Mouse (Mus musculus) lung, embryonic 14.5 days (tissue): ENCODE measurements around the gene Ing1. TPM values are rescaled to one million over a fixed set of nuclear protein-coding genes. Genes with fewer than 3 reads are reported as not detected.

Experiments used
- ATAC-seq: fragments of 200-750 bp; cut with Nextera tagmentation; 2 replicates; pipeline ENCODE4 v1.8.0; 2017; ENCODE audit warnings: mild to moderate bottlenecking, moderate TSS enrichment, moderate library complexity; ENCODE audit not compliant: insufficient read depth
- DNase-seq: peaks from one replicate; pipeline ENCODE4 v3.0.0-alpha.2; 2015
- H3K27ac ChIP-seq: fragments of 300-500 bp; sonication (generic); 2 replicates; pipeline ENCODE4 v1.5.1; 2014; ENCODE audit warnings: low read depth, mild to moderate bottlenecking, moderate library complexity
- H3K27me3 ChIP-seq: fragments of 300-500 bp; sonication (generic); 2 replicates; pipeline ENCODE4 v1.6.1; 2014; ENCODE audit warnings: low read length, control low read depth; ENCODE audit not compliant: insufficient read depth
- H3K36me3 ChIP-seq: fragments of 300-500 bp; sonication (generic); 2 replicates; pipeline ENCODE4 v1.6.1; 2014; ENCODE audit warnings: control low read depth; ENCODE audit not compliant: insufficient read depth
- H3K4me1 ChIP-seq: fragments of 300-500 bp; sonication (generic); 2 replicates; pipeline ENCODE4 v1.6.1; 2014; ENCODE audit warnings: antibody characterized with exemption, control low read depth; ENCODE audit not compliant: insufficient read depth
- H3K4me2 ChIP-seq: fragments of 300-500 bp; sonication (generic); 2 replicates; pipeline ENCODE4 v1.6.1; 2014; ENCODE audit warnings: mild to moderate bottlenecking
- H3K4me3 ChIP-seq: fragments of 300-500 bp; sonication (generic); 2 replicates; pipeline ENCODE4 v1.5.1; 2014; ENCODE audit warnings: low read depth, low read length
- H3K9ac ChIP-seq: fragments of 300-500 bp; sonication (generic); 2 replicates; pipeline ENCODE4 v1.6.1; 2014
- H3K9me3 ChIP-seq: fragments of 300-500 bp; sonication (generic); 2 replicates; pipeline ENCODE4 v1.6.1; 2016; ENCODE audit warnings: low read depth, low read length, control low read depth
- CTCF ChIP-seq: IDR thresholded peaks from 2 replicates; pipeline ENCODE4 v1.5.1; 2016; ENCODE audit warnings: antibody characterized with exemption, low read depth
- WGBS: fragments of 180-500 bp; shearing (Covaris S2); extraction: QIAGEN DNeasy Blood & Tissue Kit; methylation state at CpG from one replicate; pipeline ENCODE4 v1.1.7; 2014; 5-methylcytosine and 5-hydroxymethylcytosine counted together
- polyA plus RNA-seq: library from polyadenylated mRNA; unstranded; fragments of >200 nt; fragmentation: Nextera tagmentation; extraction: Ambion mirVana; gene quantifications from 2 replicates; pipeline ENCODE4 v1.2.1, GENCODE M21; 2014

Gene Ing1
- polyA plus RNA-seq, 1 experiment from 2014 or later = 39.5 TPM

DNA sequence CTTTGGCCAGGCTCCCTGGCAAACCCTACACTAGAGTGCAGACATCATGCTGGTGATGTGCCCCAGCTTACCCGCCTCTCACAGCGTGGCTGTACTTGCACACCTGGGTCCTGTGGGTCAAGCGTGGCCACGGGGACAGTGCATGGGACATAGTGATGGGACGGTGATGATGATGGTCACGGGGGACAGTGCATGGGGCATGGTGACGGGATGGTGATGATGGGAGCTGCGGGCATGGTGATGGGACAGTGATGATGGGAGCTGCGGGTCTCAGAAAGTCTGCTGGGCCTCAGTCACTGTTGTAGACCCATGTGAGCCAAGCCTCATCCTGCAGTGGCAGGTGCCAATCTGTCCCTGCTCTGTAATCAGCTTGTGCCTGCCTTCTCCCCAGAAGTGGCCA is 39.1 kb upstream of the Ing1 start:
- Histone ChIP-seq H3K9ac (no peak overlapping the region), H3K9me3 (no peaks in the 10 kb centered on the region), H3K27ac (no peak overlapping the region), H3K4me1 (no peaks in the 10 kb centered on the region), H3K4me2 (no peak overlapping the region), H3K4me3 (no peak overlapping the region), H3K36me3 (peaks cover 66% of the 10 kb centered on the region), H3K27me3 (no peaks in the 10 kb centered on the region)
- DNase-seq (no peak), ATAC-seq (no peak)
- WGBS = 92% methylated on average over 9 of the region's 9 CpGs
- TF ChIP-seq CTCF = no peak

DNA sequence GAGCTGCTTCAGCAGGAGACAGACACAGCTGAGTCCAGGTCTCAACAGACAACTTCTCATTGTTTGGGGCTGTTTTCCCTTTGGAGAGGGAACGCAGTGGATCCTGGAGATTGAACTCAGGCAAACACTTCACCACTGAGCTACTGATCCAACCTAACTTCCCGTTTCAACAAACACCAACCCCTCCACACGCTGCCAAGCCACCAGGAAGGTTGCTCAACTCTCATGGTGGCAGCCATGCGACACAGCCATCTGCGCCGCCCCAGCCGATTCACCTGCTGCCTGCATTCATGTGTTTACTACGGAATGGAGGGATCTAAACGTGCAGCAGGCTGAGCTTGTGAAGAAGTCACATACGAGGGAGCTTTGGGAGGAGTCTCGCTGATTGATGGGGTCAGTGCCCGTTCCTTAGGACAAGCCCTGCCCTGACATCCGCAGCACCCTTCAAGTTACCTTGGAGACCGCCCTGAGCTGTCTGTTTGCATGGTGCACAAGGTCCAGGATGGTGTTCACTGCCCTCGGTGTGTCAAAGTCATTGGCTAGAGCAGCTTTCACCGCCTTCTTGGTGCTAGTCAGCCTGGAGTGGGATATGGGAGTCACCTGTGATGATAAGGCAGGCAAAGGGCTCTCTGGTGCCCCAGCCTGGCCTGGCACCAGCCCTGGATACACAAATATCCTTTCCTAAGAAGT is 37.9 kb upstream of the Ing1 start:
- no peaks in the 10 kb centered on the region for H3K27me3 ChIP-seq
- 72% methylated on average over 16 of the region's 16 CpGs for WGBS
- H3K4me1 ChIP-seq = no peaks in the 10 kb centered on the region
- ATAC-seq (0 out of 2 replicates have a peak, but pooled peaks have one; percentile 15), DNase-seq (no peak)
- TF ChIP-seq CTCF = no peak
- no peak overlapping the region for H3K9ac ChIP-seq
- H3K4me2 ChIP-seq = no peak overlapping the region
- H3K36me3 ChIP-seq = peaks cover 57% of the 10 kb centered on the region
- no peak overlapping the region for H3K27ac ChIP-seq
- no peak overlapping the region for H3K4me3 ChIP-seq
- H3K9me3 ChIP-seq = no peaks in the 10 kb centered on the region

DNA sequence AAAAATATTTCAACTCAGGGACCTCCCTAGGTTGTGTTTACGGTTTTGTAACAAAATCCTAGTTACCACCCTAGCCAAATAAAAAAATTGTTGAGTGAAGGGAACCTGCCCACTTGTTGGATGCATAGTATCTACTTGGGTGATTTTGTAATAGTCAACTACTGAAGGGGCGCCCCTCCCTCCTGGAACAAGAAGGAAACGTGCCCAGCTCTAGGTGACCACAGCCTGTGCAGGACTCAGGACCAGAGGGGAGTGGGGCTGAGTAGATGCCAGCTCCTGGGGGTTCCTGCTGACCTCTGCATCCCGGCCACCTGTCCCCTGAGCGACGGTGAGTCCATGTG is 37.3 kb upstream of the Ing1 start:
- no peaks in the 10 kb centered on the region for H3K4me1 ChIP-seq
- no peak overlapping the region for H3K4me2 ChIP-seq
- no peak for DNase-seq
- no peak overlapping the region for H3K27ac ChIP-seq
- H3K9ac ChIP-seq = no peak overlapping the region
- no peaks in the 10 kb centered on the region for H3K9me3 ChIP-seq
- 80% methylated on average over 6 of the region's 6 CpGs for WGBS
- no peaks in the 10 kb centered on the region for H3K27me3 ChIP-seq
- H3K4me3 ChIP-seq = no peak overlapping the region
- TF ChIP-seq CTCF = no peak
- ATAC-seq = no peak
- H3K36me3 ChIP-seq = peaks cover 53% of the 10 kb centered on the region

DNA sequence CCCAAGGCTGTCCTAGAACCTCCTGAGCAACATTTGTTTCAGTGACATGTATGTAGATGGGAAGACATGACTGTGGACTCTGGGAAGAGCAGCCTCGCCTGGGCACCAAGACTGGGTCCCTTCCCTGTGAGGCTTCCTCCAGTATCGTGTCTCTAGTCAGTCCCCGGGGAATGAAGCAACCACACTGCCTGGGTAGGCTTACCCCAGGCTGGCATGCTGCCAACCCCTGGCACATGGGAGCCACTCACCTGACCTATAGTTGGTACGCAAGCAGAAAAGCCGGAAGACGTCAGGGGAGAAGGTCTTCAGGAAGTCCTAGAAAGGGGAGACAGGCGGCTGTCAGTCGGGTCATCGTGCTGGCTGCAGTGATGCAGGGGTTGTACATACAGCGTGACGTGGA is 36.7 kb upstream of the Ing1 start:
- 85% methylated on average over 11 of the region's 11 CpGs for WGBS
- no peak for ATAC-seq
- no peak for TF ChIP-seq CTCF

DNA sequence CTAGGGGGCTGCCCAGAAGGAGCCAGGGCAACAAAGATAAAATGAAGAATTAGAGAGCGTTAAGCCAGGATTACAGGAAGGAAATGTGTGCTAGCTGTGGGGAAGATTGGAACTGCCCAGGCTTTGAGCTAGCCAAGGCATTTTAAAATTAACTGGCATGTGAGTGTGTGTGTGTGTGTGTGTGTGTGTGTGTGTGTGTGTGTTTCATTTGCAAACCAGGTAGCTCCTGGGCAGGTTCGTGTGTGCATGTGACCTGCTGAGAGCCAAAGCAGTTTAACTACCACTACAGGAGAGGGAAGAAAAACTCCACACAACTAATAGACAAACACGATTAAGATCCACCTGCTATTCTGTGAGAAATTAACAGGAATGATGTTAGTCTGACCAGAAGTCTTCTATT is 32.0 kb upstream of the Ing1 start:
- DNase-seq = no peak
- no peak overlapping the region for H3K9ac ChIP-seq
- H3K27me3 ChIP-seq = no peaks in the 10 kb centered on the region
- WGBS = 77% methylated on average over 3 of the region's 3 CpGs
- H3K36me3 ChIP-seq = peaks cover 40% of the 10 kb centered on the region
- H3K4me3 ChIP-seq = no peak overlapping the region
- H3K9me3 ChIP-seq = no peaks in the 10 kb centered on the region
- H3K27ac ChIP-seq = no peak overlapping the region
- no peak for TF ChIP-seq CTCF
- ATAC-seq = no peak
- no peaks in the 10 kb centered on the region for H3K4me1 ChIP-seq
- H3K4me2 ChIP-seq = no peak overlapping the region

More for the DNA sequence above, 36.7 kb upstream of the Ing1 start:
- Histone ChIP-seq H3K27ac (no peak overlapping the region), H3K4me1 (no peaks in the 10 kb centered on the region), H3K36me3 (peaks cover 52% of the 10 kb centered on the region), H3K9ac (no peak overlapping the region), H3K4me3 (no peak overlapping the region), H3K9me3 (no peaks in the 10 kb centered on the region), H3K4me2 (no peak overlapping the region), H3K27me3 (no peaks in the 10 kb centered on the region)
- no peak for DNase-seq

DNA sequence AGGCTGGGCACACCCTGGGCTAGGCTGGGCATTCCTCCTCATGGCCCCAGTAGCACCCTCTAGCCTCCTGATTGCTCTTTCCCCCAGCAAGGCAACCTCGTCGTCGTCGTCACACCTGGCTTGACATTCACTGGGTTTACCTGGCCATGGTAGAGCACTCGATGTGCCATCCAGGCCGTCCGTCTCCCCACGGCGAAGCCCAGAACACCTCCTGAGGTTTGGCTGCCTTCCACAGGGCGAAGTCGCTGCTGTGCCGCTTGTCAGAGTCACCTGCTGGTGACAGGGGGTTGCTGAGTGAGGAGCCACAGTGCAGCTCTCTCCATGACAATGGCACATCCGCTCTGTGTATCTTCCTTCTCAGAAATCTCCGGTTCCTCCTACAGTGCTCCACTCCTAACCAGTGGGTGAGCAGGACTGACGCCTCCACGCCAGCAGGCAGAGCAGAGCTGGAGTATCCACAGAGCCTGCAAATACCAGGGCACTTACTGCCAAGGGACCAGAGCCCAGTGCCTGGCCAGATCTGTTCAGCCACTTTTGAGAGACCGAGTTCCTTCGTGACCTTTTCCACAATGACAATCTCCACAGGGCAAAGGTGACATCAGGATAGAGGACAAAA is 25.1 kb upstream of the Ing1 start:
- 71% methylated on average over 18 of the region's 18 CpGs for WGBS
- no peak for TF ChIP-seq CTCF
- ATAC-seq = no peak

DNA sequence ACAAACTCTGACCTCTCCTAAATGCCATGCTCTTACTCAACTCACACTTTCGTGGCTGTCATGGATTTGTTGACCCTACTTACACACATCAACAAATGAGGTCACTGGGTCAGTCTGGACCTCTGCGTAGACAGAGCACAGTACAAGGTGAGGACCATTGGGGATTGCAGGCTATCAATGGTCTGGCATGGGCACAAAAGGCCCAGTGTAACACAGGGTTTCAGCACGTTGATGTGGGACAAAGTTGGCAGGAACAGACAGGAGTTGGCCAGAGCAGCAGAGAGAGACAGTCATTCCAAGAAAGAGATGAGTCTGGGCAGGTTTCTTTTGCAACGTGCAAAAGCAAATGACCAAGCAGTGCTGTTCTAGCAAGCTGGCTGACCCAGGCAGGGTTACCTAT is 24.5 kb upstream of the Ing1 start:
- peaks cover 50% of the 10 kb centered on the region for H3K36me3 ChIP-seq
- H3K4me1 ChIP-seq = no peaks in the 10 kb centered on the region
- no peaks in the 10 kb centered on the region for H3K27me3 ChIP-seq
- ATAC-seq (no peak), DNase-seq (no peak)
- no peak for TF ChIP-seq CTCF
- H3K9me3 ChIP-seq = no peaks in the 10 kb centered on the region
- no peak overlapping the region for H3K4me2 ChIP-seq
- no peak overlapping the region for H3K9ac ChIP-seq
- WGBS = 58% methylated on average over 4 of the region's 4 CpGs
- H3K4me3 ChIP-seq = no peak overlapping the region
- no peak overlapping the region for H3K27ac ChIP-seq

More for the DNA sequence above, 25.1 kb upstream of the Ing1 start:
- no peak overlapping the region for H3K9ac ChIP-seq
- H3K27ac ChIP-seq = no peak overlapping the region
- H3K4me1 ChIP-seq = no peaks in the 10 kb centered on the region
- H3K9me3 ChIP-seq = no peaks in the 10 kb centered on the region
- no peak for DNase-seq
- no peak overlapping the region for H3K4me3 ChIP-seq
- H3K27me3 ChIP-seq = no peaks in the 10 kb centered on the region
- H3K4me2 ChIP-seq = no peak overlapping the region
- H3K36me3 ChIP-seq = peaks cover 52% of the 10 kb centered on the region
